Mouse (Mus musculus): ENCODE measurements at regions not wholly inside any gene's neighbourhood (a gene's known extent, or its start where the extent isn't known, plus 50 kb on each side); places are given as distances from the start of the nearest gene placed in this dataset.

DNA sequence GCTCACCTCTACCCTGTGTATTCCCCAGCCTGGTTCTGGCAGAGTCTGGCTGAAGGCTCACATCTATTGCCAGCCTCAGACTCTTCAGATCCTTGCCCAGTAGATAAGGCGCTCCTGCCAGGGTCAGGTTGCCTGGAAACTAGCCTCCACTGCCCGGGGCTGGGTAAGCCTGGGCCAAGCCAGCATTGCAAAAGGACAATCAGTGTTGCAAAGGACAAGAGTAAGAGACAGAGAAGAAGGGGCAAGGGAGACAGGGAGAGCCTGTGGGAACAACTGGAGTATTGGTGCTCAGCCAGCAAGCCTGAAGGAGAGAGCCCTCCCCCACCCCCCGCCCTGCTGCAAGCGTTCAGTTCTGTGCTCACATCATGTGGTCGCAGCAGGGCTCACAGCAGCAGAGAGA, 94.4 kb upstream of the Atp6ap2 start:
- Histone ChIP-seq H3K4me3 (replicated peaks) (no peak overlapping the region), H3K9me3 (replicated peaks) (no peaks in the 10 kb centered on the region), H3K27ac (replicated peaks) (no peak overlapping the region), H3K36me3 (no peaks in the 10 kb centered on the region), H3K9ac (replicated peaks) (no peak overlapping the region), H3K4me1 (0 out of 2 replicates have a peak, but pooled peaks cover 7% of the 10 kb centered on the region), H3K27me3 (replicated peaks) (no peaks in the 10 kb centered on the region), H3K4me2 (no peak overlapping the region)
- 55% methylated on average over 5 of the region's 5 CpGs for WGBS
- ATAC-seq (ENCODE audit: low FRiP score) = peak; percentile 50; the same call in 1 of the 2 replicates

DNA sequence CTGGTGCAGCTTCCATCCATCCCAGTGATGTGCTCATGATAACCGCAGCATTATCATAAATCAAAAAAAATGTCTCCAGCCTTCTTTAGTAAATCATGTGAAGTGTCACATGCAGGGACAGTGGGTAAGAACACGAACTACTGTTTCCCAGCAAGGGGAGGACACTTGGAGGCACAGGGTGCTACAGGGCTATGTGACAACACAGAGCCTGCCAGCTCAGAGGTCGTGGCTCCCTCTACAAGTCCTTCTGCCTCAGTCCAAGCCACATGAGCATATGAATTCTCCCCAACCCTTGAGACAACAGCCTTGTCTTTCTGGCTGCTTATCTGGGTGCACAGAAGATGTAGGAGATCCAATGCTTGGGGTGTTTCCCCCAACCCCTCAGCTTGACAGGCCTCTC, 93.7 kb upstream of the Atp6ap2 start:
- Histone ChIP-seq H3K36me3 (no peaks in the 10 kb centered on the region), H3K9me3 (replicated peaks) (no peaks in the 10 kb centered on the region), H3K4me1 (0 out of 2 replicates have a peak, but pooled peaks cover 7% of the 10 kb centered on the region), H3K4me3 (replicated peaks) (no peak overlapping the region), H3K4me2 (no peak overlapping the region), H3K27me3 (replicated peaks) (no peaks in the 10 kb centered on the region), H3K9ac (replicated peaks) (no peak overlapping the region), H3K27ac (replicated peaks) (no peak overlapping the region)
- WGBS = 75% methylated on average over 3 of the region's 3 CpGs
- ATAC-seq (ENCODE audit: low FRiP score) = no peak

DNA sequence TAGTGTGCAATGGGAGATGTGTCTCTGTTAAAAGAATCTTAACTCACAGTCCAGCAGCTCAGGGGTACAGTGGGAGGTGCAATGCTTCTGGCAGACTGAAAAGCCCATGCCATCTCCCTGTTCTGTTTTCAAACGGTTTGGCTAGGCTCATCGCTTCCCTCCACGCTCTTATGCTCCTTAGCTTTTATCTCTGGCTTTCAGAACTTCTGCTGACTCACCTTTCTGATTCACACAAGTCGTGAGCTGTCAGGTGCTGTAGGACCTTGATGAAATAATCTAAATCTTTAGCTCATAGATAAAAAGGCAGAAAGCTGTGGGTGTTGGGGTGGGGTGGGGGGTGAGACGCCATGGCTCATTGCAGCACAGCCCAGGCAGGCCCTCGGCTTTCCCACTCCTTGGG, 93.1 kb upstream of the Atp6ap2 start:
- WGBS = 86% methylated on average over 6 of the region's 6 CpGs
- no peaks in the 10 kb centered on the region for H3K36me3 ChIP-seq
- no peak overlapping the region for H3K4me3 ChIP-seq (replicated peaks)
- H3K4me2 ChIP-seq = no peak overlapping the region
- no peaks in the 10 kb centered on the region for H3K27me3 ChIP-seq (replicated peaks)
- H3K9me3 ChIP-seq (replicated peaks) = no peaks in the 10 kb centered on the region
- H3K9ac ChIP-seq (replicated peaks) = no peak overlapping the region
- H3K27ac ChIP-seq (replicated peaks) = no peak overlapping the region
- ATAC-seq (ENCODE audit: low FRiP score) = no peak
- H3K4me1 ChIP-seq = 0 out of 2 replicates have a peak, but pooled peaks cover 7% of the 10 kb centered on the region

DNA sequence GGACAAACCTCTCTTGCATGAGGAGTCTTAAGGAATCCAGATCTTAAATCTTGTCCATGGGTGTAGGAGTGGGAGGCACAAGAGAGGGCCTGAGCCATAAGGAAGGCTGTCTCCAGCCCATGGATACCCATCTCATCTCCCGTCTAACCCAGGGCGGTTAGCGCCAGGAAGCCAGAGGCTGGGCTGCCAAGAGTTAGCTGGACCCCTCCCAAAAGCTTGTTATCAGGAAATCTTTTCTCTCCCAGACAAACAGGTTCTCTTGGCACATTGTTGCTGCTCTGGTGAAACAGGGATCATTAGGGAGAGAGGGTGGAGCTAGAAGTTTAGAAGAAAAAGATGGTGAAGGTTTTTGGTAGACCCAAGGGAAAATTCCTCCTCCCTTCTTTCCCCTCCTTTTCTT, 87.0 kb upstream of the Atp6ap2 start:
- WGBS = 70% methylated on average over 3 of the region's 3 CpGs

DNA sequence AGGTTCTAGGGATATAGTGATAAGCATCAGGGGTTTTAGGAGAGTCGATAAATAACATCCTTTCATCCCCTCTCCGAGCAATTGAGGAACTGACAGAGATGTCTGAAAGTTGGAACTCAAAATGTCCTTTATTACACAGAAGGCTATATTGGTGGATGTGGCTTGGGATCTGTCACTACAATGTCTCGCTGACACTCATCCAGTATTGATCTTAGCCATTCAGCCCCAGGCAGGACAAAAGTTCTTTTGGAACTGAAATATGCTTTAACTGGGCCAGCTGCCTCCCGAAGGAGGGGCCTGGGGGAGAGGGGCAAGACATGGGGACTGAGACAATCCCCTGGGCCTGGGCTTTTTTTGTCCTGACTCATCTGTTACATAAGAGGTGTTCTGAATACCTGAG, 85.2 kb upstream of the Atp6ap2 start:
- no peak overlapping the region for H3K9ac ChIP-seq (replicated peaks)
- H3K9me3 ChIP-seq (replicated peaks) = no peaks in the 10 kb centered on the region
- H3K36me3 ChIP-seq = no peaks in the 10 kb centered on the region
- no peaks in the 10 kb centered on the region for H3K4me1 ChIP-seq
- no peak overlapping the region for H3K4me2 ChIP-seq
- H3K27me3 ChIP-seq (replicated peaks) = 0 out of 2 replicates have a peak, but pooled peaks cover 3% of the 10 kb centered on the region
- no peak overlapping the region for H3K27ac ChIP-seq (replicated peaks)
- H3K4me3 ChIP-seq (replicated peaks) = no peak overlapping the region
- WGBS = 82% methylated on average over 4 of the region's 4 CpGs
- no peak for ATAC-seq (ENCODE audit: low FRiP score)

More for the DNA sequence above, 87.0 kb upstream of the Atp6ap2 start:
- Histone ChIP-seq H3K36me3 (no peaks in the 10 kb centered on the region), H3K27me3 (replicated peaks) (0 out of 2 replicates have a peak, but pooled peaks cover 3% of the 10 kb centered on the region), H3K9ac (replicated peaks) (no peak overlapping the region), H3K4me1 (no peaks in the 10 kb centered on the region), H3K27ac (replicated peaks) (no peak overlapping the region), H3K4me2 (no peak overlapping the region), H3K4me3 (replicated peaks) (no peak overlapping the region), H3K9me3 (replicated peaks) (no peaks in the 10 kb centered on the region)
- ATAC-seq (ENCODE audit: low FRiP score) = no peak

DNA sequence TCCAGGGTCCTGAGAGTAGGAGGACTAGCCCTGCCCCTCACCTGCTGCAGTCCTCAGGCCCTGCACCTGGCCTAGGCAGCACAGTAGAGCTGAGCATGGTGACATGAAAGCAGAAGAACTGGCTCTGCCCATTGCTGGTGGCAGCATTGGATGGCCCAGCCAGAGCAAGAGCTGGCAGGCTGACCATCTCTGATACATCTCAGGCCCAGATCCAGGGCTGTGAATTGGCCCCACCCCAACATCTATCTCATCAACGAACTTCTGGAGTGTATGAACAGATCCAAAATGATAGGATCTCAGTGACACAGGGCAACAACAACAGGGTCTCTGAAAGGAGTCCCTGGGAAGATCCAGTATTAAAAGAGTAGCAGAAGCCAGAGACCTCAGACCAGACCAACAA, 84.0 kb upstream of the Atp6ap2 start:
- Histone ChIP-seq H3K9ac (replicated peaks) (no peak overlapping the region), H3K27me3 (replicated peaks) (0 out of 2 replicates have a peak, but pooled peaks cover 3% of the 10 kb centered on the region), H3K4me1 (no peaks in the 10 kb centered on the region), H3K4me3 (replicated peaks) (no peak overlapping the region), H3K9me3 (replicated peaks) (no peaks in the 10 kb centered on the region), H3K36me3 (no peaks in the 10 kb centered on the region), H3K27ac (replicated peaks) (no peak overlapping the region), H3K4me2 (no peak overlapping the region)
- ATAC-seq (ENCODE audit: low FRiP score) = no peak
- WGBS = 88% methylated on average over 1 of the region's 1 CpGs

DNA sequence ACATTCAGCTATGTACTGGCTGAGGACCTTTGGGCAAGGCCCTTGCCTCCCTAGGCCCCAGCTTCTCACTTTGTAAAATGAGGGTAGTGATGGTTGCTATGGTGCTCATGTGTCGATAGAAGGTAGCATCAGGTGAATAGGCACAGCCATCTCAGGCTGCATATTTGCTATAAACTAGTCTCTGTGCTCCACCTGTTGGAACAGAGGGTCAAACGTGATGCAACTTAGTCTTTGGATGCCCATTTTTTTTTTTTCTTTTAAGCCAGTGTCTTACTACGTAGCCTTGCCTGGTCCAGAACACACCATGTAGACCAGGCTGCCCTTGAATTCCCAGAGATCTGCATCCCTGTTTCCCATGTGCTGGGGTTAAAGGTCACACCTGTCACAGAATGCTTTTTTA, 76.5 kb upstream of the Atp6ap2 start:
- Histone ChIP-seq H3K36me3 (no peaks in the 10 kb centered on the region), H3K4me1 (no peaks in the 10 kb centered on the region), H3K27me3 (replicated peaks) (no peaks in the 10 kb centered on the region), H3K4me3 (replicated peaks) (no peak overlapping the region), H3K9ac (replicated peaks) (no peak overlapping the region), H3K4me2 (no peak overlapping the region), H3K9me3 (replicated peaks) (no peaks in the 10 kb centered on the region), H3K27ac (replicated peaks) (no peak overlapping the region)
- 82% methylated on average over 3 of the region's 3 CpGs for WGBS
- ATAC-seq (ENCODE audit: low FRiP score) = no peak

DNA sequence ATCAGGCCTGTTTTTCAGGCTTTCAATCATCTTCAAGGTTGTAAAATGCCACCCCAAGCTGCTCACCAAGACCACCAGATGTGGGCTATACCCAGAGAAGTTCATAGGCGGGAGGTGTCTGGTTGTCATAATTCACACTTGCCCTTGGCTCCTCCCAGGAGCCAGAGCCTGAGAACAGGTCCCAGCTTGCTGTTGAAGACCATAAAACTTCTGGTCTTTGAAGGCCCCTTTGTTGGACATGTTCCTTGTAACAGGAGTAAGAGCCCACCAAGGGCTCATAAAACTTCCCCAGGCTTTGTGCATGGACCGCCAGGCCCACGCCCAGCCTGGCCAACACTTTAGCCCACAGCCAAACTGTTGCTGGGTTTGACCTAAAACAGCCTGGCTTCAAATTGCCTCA, 62.6 kb upstream of the Atp6ap2 start:
- H3K9ac ChIP-seq (replicated peaks) = no peak overlapping the region
- H3K4me2 ChIP-seq = no peak overlapping the region
- no peaks in the 10 kb centered on the region for H3K4me1 ChIP-seq
- no peaks in the 10 kb centered on the region for H3K27me3 ChIP-seq (replicated peaks)
- no peak overlapping the region for H3K4me3 ChIP-seq (replicated peaks)
- 36% methylated on average over 3 of the region's 3 CpGs for WGBS
- H3K27ac ChIP-seq (replicated peaks) = no peak overlapping the region
- no peaks in the 10 kb centered on the region for H3K9me3 ChIP-seq (replicated peaks)
- no peaks in the 10 kb centered on the region for H3K36me3 ChIP-seq
- ATAC-seq (ENCODE audit: low FRiP score) = no peak

DNA sequence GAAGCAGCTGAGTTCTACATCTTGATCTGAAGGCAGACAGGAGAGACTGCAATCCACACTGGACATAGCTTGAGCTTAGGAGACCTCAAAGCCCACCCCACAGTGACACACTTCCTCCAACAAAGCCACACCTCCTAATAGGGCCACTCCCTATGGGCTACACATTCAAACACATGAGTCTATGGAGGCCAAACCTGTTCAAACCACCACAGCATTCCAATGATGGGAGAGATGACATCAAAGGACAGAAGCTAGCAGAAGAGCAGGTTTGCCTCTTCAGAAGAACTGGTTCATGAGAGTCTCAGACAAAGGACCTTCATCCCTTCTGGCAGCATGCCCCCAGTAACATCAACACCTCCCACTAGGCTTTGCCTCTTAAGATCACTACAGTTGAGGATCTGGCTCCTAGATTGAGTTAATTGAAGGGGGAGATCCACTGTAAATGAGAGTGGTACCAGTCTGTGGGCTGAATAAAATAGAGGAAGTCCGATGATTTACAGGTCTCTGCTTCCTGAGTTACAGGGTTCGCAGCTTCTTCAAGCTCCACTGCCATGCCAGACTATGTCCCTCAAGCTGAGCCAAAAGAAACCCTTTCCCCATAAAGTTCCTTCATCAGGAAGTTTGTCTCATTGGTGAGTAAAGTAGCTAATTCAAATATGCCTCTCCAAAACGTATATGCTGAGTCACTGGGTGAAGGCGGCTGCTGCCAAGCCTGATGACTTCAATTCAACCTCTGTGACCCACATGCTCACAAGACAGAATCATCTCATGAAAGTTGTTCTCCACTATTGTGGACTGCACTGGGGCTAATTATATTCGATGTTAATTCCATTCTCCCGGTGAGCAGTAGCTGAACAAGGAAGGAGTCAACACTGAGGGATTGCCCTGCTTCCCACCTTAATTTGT, 56.9 kb upstream of the Atp6ap2 start:
- no peak overlapping the region for H3K27ac ChIP-seq (replicated peaks)
- no peak overlapping the region for H3K9ac ChIP-seq (replicated peaks)
- no peaks in the 10 kb centered on the region for H3K27me3 ChIP-seq (replicated peaks)
- ATAC-seq (ENCODE audit: low FRiP score) = no peak
- no peaks in the 10 kb centered on the region for H3K4me1 ChIP-seq
- 64% methylated on average over 6 of the region's 6 CpGs for WGBS
- no peaks in the 10 kb centered on the region for H3K36me3 ChIP-seq
- no peak overlapping the region for H3K4me2 ChIP-seq
- H3K9me3 ChIP-seq (replicated peaks) = no peaks in the 10 kb centered on the region
- no peak overlapping the region for H3K4me3 ChIP-seq (replicated peaks)

All from neural tube, embryonic 15.5 days (tissue).